Mouse (Mus musculus): ENCODE measurements around the gene Lysmd3. TPM values are rescaled to one million over a fixed set of nuclear protein-coding genes. Genes with fewer than 3 reads are reported as not detected.
A peak's percentile ranks its signal among the peaks of the same experiment; 100 is the strongest.
"Not testable (repeated sequence)": the region's sequence is repeated elsewhere in the genome, so short reads cannot be mapped to it uniquely, and the experiment has no call there.

Lysmd3 gene
- polyA plus RNA-seq (2017; shearing (Covaris generic)): 10 to 100 TPM; 14.3 to 17.2 TPM

DNA sequence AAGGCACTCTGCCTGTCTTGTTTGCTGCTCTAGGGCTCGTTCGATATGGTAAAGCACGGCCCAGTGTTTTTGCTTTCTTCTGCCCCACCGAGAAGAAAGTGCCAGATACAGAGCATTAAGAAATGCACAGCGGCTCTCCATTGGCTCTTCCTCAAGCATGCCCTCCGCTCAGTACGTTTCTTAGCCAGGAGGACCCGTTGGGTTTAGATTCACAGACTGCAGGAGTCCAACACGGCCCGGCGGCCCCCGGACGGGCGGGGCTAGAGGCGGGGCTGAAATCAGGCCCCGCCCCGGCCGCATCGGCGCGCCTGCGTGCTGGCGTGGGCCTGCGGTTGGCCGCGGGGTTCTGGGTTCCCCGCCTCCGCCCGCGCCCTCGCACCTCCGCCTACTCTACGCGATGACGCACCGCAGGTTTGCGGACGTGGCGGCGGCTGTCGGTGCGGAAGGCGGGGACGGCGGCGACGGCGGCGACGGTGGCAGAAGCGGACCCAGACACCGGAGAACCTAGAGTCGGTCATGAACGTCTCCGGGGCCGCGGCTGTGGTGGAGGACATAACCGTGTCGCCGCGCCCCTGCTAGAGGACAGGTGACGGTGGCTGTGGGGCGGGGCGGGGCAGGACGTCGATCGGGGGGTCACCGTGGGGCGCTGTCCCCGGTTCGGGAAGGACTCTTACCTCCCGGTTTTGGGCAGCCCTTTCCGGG is at the start of gene Lysmd3:
Gene Lysmd3 (plus strand): TSS at position 313 of the 702 bp plus-strand sequence.
- peak; percentile 91 for ATAC-seq

- ATAC-seq: no peak
These were observed 47.1 kb upstream of the Lysmd3 start for GRCm38 (mm10) chr13:81610349-81610748.

- not testable (repeated sequence) for ATAC-seq
These were observed 29.6 kb upstream of the Lysmd3 start for GRCm38 (mm10) chr13:81627861-81628260.

GRCm38 (mm10) chr13:81628631-81629190 is 28.8 kb upstream of the Lysmd3 start:
- no peak for ATAC-seq

GRCm38 (mm10) chr13:81629395-81629794 is 28.1 kb upstream of the Lysmd3 start:
- no peak for ATAC-seq

GRCm38 (mm10) chr13:81630566-81630965 is 26.9 kb upstream of the Lysmd3 start:
- no peak for ATAC-seq

DNA sequence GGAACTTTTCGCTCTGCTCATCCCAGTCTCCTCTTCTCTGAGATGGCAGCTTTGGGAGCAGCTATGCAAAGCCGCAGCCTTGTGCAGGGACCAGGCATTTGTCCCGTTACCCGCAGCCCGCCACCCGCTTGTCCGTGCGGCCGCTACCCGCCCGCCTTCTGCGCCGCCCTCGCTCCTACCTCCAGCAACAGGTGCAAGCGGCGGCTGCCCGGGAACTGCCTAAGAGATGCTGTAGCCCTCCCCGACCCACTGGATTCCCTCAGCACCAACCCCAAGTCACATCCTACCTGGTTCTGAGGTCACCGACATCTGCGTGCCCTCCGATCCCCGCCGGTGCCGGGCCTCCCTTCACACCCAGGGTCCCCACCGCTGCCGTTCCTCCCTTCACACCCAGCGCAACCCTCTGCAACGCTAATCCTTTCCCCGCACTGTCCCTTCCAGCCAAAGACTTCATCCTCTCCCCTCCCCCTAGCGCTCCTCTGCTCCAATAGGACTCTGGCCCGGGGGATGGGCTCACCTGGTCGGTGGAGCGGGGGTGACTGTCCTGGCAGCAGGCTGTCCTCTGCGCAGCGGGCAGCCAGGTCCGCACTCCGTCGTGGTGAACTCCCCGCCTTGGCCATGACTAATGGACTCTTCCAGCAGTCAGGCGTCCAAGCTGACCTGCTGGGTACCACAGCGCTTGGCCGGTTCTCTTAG is 24.6 kb upstream of the Lysmd3 start, which contains the start of gene Adgrv1:
Gene Adgrv1 (minus strand): TSS at position 435 of the 696 bp plus-strand sequence.
- ATAC-seq: no peak

- no peak for ATAC-seq
These were observed 17.8 kb upstream of the Lysmd3 start for GRCm38 (mm10) chr13:81639624-81640023.

GRCm38 (mm10) chr13:81640881-81641280 is 16.6 kb upstream of the Lysmd3 start:
- no peak for ATAC-seq

GRCm38 (mm10) chr13:81641289-81642045 is 16.0 kb upstream of the Lysmd3 start:
- ATAC-seq: peak; percentile 63

GRCm38 (mm10) chr13:81642491-81643149 is 14.8 kb upstream of the Lysmd3 start:
- no peak for ATAC-seq

DNA sequence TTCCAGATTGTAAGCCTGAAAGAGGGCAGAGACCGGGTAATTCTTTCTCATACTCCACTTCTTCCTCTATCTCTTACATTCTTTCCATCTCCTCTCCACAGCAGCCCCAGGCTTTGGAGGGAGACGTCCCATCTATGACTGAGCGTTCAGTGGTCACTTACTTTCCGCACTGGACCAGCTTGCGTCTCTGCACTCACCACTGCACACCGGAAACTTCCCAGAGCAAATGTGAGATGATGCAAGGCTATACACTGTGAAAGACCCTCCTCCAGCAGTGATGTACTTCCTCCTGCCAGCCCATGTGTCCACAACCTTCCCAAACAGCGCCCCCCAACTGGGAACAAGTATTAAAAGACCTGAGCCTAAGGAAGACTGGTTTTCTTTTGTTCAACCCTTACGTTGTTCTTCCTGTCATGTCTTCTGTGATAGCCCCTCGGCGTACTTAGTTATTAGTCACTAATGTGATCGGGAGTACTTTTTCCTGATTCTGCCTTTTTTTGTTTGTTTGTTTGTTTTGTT is 13.4 kb upstream of the Lysmd3 start:
- no peak for ATAC-seq

- ATAC-seq: no peak
These were observed 11.1 kb upstream of the Lysmd3 start for GRCm38 (mm10) chr13:81646348-81646747.

DNA sequence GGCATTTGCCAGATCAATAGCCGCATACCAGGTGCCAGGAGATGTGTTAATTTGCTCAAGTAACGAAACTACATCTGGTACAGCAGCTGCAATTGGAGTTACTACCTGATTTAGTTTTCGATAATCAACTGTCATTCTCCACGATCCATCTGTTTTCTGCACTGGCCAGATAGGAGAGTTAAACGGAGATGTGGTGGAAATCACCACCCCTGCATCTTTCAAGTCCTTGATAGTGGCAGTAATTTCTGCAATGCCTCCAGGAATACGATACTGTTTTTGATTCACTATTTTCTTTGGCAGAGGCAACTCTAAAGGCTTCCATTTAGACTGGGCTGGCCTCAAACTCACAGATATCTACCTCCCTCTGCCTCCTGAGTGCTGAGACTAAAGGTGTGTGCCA is 7.1 kb upstream of the Lysmd3 start:
- not testable (repeated sequence) for ATAC-seq

DNA sequence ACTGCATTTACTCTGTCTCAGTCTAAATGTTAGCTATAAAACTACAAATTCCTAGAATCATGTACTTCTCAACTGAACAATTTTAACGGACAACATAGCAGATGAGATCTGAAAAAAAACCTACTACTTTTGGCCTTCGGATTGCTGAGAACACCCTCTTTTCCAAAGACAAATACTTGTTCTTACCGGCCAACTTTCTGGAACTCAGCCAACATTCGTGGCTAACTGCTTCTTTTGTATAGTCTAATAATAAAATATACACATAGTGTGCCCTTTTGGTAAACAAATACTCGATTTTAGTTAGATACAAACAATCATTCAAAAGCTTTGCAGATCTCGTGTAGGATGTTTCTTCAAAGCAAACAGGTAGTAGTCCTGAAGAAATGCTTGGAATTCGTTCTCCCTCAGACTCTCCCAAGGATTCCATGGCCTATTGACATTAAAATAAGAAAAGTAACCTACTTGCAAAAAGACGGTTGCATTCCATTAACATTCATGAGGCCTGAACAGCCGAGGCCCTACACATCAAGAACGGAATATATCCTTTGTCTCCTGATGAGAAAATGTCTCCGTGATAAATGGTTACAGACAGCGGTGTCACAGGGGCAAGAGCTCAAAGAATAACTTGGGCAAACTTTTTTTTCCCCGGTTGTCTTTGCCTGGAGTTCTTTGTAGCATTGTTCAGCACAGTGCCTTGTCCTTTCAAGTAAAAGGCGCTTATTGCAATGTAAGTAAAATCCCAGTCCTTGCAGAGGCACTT is 1.2 kb upstream of the Lysmd3 start:
- no peak for ATAC-seq

- ATAC-seq: peak; percentile 6
These were observed 484 bp upstream of the Lysmd3 start for GRCm38 (mm10) chr13:81657008-81657350.

- ATAC-seq: peak; percentile 3
These were observed 740 bp downstream of the Lysmd3 start for GRCm38 (mm10) chr13:81658053-81658752.

- no peak for ATAC-seq
These were observed 6.3 kb downstream of the Lysmd3 start for GRCm38 (mm10) chr13:81663566-81664330.

DNA sequence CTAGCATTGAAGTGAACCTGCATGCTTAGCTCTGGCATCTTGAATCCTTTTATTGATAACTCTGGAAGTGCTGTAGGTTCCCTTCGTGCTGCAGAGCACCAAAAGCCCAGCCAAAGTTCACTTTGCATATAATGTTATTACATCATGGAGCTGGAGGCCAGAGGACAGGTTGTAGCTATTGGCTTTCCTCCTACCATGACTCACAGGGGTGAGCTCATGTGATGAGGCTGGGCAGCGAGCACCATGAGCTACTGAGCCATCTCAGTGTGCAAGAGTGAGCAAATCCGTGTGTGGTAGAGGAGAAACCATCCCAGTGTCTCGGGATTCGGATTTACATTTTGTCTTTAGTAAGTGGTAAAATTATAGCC is 6.9 kb downstream of the Lysmd3 start:
- ATAC-seq: no peak

DNA sequence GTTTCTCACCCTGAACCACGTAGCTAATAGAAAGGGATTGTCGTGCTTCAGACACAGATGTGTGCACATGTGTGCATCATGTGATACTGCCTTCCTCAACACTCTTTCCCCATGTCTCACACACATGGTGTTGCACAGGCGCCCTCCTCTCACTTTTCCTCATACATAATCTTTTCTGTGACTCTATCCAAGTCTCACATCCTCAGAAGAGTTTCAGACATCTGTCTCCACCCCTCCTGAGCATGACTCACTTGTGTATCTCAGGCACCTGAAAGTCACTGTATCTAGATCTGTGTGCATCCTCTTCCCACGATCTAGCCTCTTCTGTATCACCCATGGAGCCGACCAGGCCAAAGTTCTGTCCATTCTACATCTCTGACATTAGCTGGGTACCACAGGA is 10.2 kb downstream of the Lysmd3 start:
- no peak for ATAC-seq

All from activated CD4-positive, CD25-positive, alpha-beta regulatory T cell, adult 4 months (primary cell).